Mouse (Mus musculus) thymus, adult 2 months (tissue): ENCODE results near the gene Ier2.
"Not testable (repeated sequence)": the region's sequence is repeated elsewhere in the genome, so short reads cannot be mapped to it uniquely, and the experiment has no call there.

Experiments used
- CTCF ChIP-seq: fragments of 200-500 bp; IDR thresholded peaks from 2 replicates; pipeline ENCODE4 v1.5.1; 2012; ENCODE audit warnings: mild to moderate bottlenecking, control low read depth, low read length, moderate library complexity, borderline replicate concordance; ENCODE audit not compliant: control insufficient read depth, poor library complexity, insufficient read depth; ENCODE audit errors: extremely low read depth
- POLR2A ChIP-seq: fragments of 200-500 bp; IDR thresholded peaks from 2 replicates; pipeline ENCODE4 v1.6.1; 2012; ENCODE audit warnings: mild to moderate bottlenecking, low read length, control low read depth, moderate library complexity; ENCODE audit not compliant: control insufficient read depth, poor library complexity, insufficient read depth; ENCODE audit errors: extremely low read depth

DNA sequence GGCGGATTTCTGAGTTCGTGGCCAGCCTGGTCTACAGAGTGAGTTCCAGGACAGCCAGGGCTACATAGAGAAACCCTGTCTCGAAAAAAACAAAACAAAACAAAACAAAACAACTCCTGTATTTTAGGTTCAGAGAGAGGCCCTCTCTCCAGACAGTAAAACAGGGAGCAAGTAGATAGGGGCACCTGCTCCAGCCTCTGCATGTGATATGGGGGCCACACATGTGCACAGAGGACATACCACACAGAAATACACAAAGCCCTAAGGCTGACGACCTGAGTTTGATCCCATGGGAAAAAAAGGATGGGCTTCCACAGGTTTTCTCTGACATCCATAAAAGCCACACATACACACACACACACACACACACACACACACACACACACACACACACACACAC lies 39.2 kb downstream of the Ier2 start:
- TF ChIP-seq POLR2A, CTCF: not testable (repeated sequence)
